Mouse (Mus musculus) midbrain, embryonic 16.5 days (tissue): Measurements from ENCODE around the gene Gps1. TPM values are rescaled to one million over a fixed set of nuclear protein-coding genes. Genes with fewer than 3 reads are reported as not detected.

Experiments used
- ATAC-seq: fragments of 200-750 bp; cut with Nextera tagmentation; 2 replicates; pipeline ENCODE4 v1.8.0; 2017; ENCODE audit warnings: moderate TSS enrichment
- H3K27ac ChIP-seq: fragments of 300-500 bp; sonication (generic); 2 replicates; pipeline ENCODE4 v1.5.1; 2014; ENCODE audit warnings: mild to moderate bottlenecking, low read length, mixed read lengths
- H3K27me3 ChIP-seq: fragments of 300-500 bp; sonication (generic); 2 replicates; pipeline ENCODE4 v1.6.1; 2014; ENCODE audit warnings: low read depth, low read length, mixed read lengths; ENCODE audit not compliant: control insufficient read depth, insufficient read depth
- H3K36me3 ChIP-seq: fragments of 300-500 bp; sonication (generic); 2 replicates; pipeline ENCODE4 v1.6.1; 2014; ENCODE audit warnings: mild to moderate bottlenecking, low read length, moderate library complexity, mixed read lengths; ENCODE audit not compliant: control insufficient read depth, insufficient read depth
- H3K4me1 ChIP-seq: fragments of 300-500 bp; sonication (generic); 2 replicates; pipeline ENCODE4 v1.6.1; 2014; ENCODE audit warnings: mild to moderate bottlenecking, low read length, mixed read lengths; ENCODE audit not compliant: control insufficient read depth, insufficient read depth
- H3K4me2 ChIP-seq: fragments of 300-500 bp; sonication (generic); 2 replicates; pipeline ENCODE4 v1.6.1; 2014; ENCODE audit warnings: mild to moderate bottlenecking, low read length, mixed read lengths
- H3K4me3 ChIP-seq: fragments of 300-500 bp; sonication (generic); 2 replicates; pipeline ENCODE4 v1.5.1; 2014; ENCODE audit warnings: low read depth, mild to moderate bottlenecking, low read length, moderate library complexity, mixed read lengths
- H3K9ac ChIP-seq: fragments of 300-500 bp; sonication (generic); 2 replicates; pipeline ENCODE4 v1.6.1; 2014; ENCODE audit warnings: low read depth, low read length, mixed read lengths
- H3K9me3 ChIP-seq: fragments of 300-500 bp; sonication (generic); replicated peaks from 2 replicates; pipeline ENCODE4 v1.6.1; 2014; ENCODE audit warnings: mild to moderate bottlenecking, low read length, mixed read lengths; ENCODE audit not compliant: control insufficient read depth, poor library complexity, severe bottlenecking
- WGBS: fragments of 180-500 bp; shearing (Covaris S2); extraction: QIAGEN DNeasy Blood & Tissue Kit; methylation state at CpG from one replicate; pipeline ENCODE4 v1.1.7; 2014; 5-methylcytosine and 5-hydroxymethylcytosine counted together
- polyA plus RNA-seq: library from polyadenylated mRNA; unstranded; fragments of >200 nt; fragmentation: Nextera tagmentation; extraction: Ambion mirVana; gene quantifications from 2 replicates; pipeline ENCODE4 v1.2.1, GENCODE M21; 2015

The Gps1 gene
- 270 and 288 TPM in 2 replicates for polyA plus RNA-seq

- H3K4me3 ChIP-seq, result peak within 1 kb of the TSS; percentile 66
- H3K36me3 ChIP-seq, result peaks cover 28% of the 10 kb centered on the region
- WGBS, result under 1% methylated on average over 90 of the region's 107 CpGs
- H3K27ac ChIP-seq, result peak within 1 kb of the TSS; percentile 70
- peak; percentile 91 for ATAC-seq
- peak within 1 kb of the TSS; percentile 96 for H3K9ac ChIP-seq
- H3K4me1 ChIP-seq, result peaks cover 19% of the 10 kb centered on the region
- H3K4me2 ChIP-seq, result peak within 1 kb of the TSS; percentile 92
- H3K9me3 ChIP-seq, result no peaks in the 10 kb centered on the region
- no peaks in the 10 kb centered on the region for H3K27me3 ChIP-seq
Measured at GRCm38 (mm10) chr11:120784064-120784791, at the start of gene Gps1, which contains the start of gene Rfng. Gene Gps1, plus strand, starts transcription at chr11:120784272. Gene Rfng, minus strand, starts transcription at chr11:120784207.

GRCm38 (mm10) chr11:120736424-120736823, 47.6 kb upstream of the Gps1 start:
- H3K27ac ChIP-seq, result no peak overlapping the region
- no peaks in the 10 kb centered on the region for H3K36me3 ChIP-seq
- H3K27me3 ChIP-seq, result no peaks in the 10 kb centered on the region
- ATAC-seq, result no peak
- H3K4me1 ChIP-seq, result no peaks in the 10 kb centered on the region
- 75% methylated on average over 6 of the region's 6 CpGs for WGBS
- no peak overlapping the region for H3K9ac ChIP-seq
- H3K4me2 ChIP-seq, result no peak overlapping the region
- no peak overlapping the region for H3K4me3 ChIP-seq
- H3K9me3 ChIP-seq, result no peaks in the 10 kb centered on the region

- ATAC-seq, result no peak
- Histone ChIP-seq H3K4me3 (no peak overlapping the region), H3K27me3 (no peaks in the 10 kb centered on the region), H3K36me3 (no peaks in the 10 kb centered on the region), H3K27ac (no peak overlapping the region), H3K4me1 (no peaks in the 10 kb centered on the region), H3K9me3 (no peaks in the 10 kb centered on the region), H3K4me2 (no peak overlapping the region), H3K9ac (no peak overlapping the region)
- WGBS, result 90% methylated on average over 5 of the region's 5 CpGs
Measured at GRCm38 (mm10) chr11:120740981-120741380, 43.1 kb upstream of the Gps1 start.

GRCm38 (mm10) chr11:120744121-120744701, 39.9 kb upstream of the Gps1 start:
- no peaks in the 10 kb centered on the region for H3K9me3 ChIP-seq
- no peak for ATAC-seq
- H3K4me3 ChIP-seq, result no peak overlapping the region
- whole genome bisulfite sequencing, result 79% methylated on average over 7 of the region's 7 CpGs
- H3K4me1 ChIP-seq, result no peaks in the 10 kb centered on the region
- H3K27me3 ChIP-seq, result no peaks in the 10 kb centered on the region
- H3K4me2 ChIP-seq, result no peak overlapping the region
- H3K27ac ChIP-seq, result no peak overlapping the region
- no peak overlapping the region for H3K9ac ChIP-seq
- no peaks in the 10 kb centered on the region for H3K36me3 ChIP-seq

GRCm38 (mm10) chr11:120747974-120748373, 36.1 kb upstream of the Gps1 start:
- Histone ChIP-seq H3K9me3 (no peaks in the 10 kb centered on the region), H3K27ac (no peak overlapping the region), H3K36me3 (no peaks in the 10 kb centered on the region), H3K4me3 (no peak overlapping the region), H3K4me2 (no peak overlapping the region), H3K9ac (no peak overlapping the region), H3K4me1 (no peaks in the 10 kb centered on the region), H3K27me3 (no peaks in the 10 kb centered on the region)
- ATAC-seq, result no peak
- WGBS, result 80% methylated on average over 4 of the region's 4 CpGs

- 64% methylated on average over 8 of the region's 8 CpGs for WGBS
Measured at GRCm38 (mm10) chr11:120749430-120749829, 34.6 kb upstream of the Gps1 start.

GRCm38 (mm10) chr11:120751606-120752005, 32.5 kb upstream of the Gps1 start:
- no peaks in the 10 kb centered on the region for H3K36me3 ChIP-seq

More at GRCm38 (mm10) chr11:120749430-120749829, 34.6 kb upstream of the Gps1 start:
- ATAC-seq, result no peak
- H3K4me2 ChIP-seq, result no peak overlapping the region
- H3K27ac ChIP-seq, result no peak overlapping the region
- no peak overlapping the region for H3K9ac ChIP-seq
- H3K4me1 ChIP-seq, result no peaks in the 10 kb centered on the region
- H3K4me3 ChIP-seq, result no peak overlapping the region
- no peaks in the 10 kb centered on the region for H3K27me3 ChIP-seq
- H3K9me3 ChIP-seq, result no peaks in the 10 kb centered on the region
- H3K36me3 ChIP-seq, result no peaks in the 10 kb centered on the region

GRCm38 (mm10) chr11:120760236-120760635, 23.8 kb upstream of the Gps1 start:
- 88% methylated on average over 9 of the region's 9 CpGs for WGBS
- Histone ChIP-seq H3K27ac (no peak overlapping the region), H3K9ac (no peak overlapping the region)

More at GRCm38 (mm10) chr11:120751606-120752005, 32.5 kb upstream of the Gps1 start:
- no peak overlapping the region for H3K27ac ChIP-seq
- no peak overlapping the region for H3K9ac ChIP-seq
- 66% methylated on average over 4 of the region's 4 CpGs for WGBS
- no peak overlapping the region for H3K4me3 ChIP-seq
- H3K4me2 ChIP-seq, result no peak overlapping the region
- H3K9me3 ChIP-seq, result no peaks in the 10 kb centered on the region
- no peak for ATAC-seq
- H3K4me1 ChIP-seq, result no peaks in the 10 kb centered on the region
- H3K27me3 ChIP-seq, result no peaks in the 10 kb centered on the region

More at GRCm38 (mm10) chr11:120760236-120760635, 23.8 kb upstream of the Gps1 start:
- H3K4me1 ChIP-seq, result no peaks in the 10 kb centered on the region
- no peak overlapping the region for H3K4me2 ChIP-seq
- no peak for ATAC-seq
- peaks cover 4% of the 10 kb centered on the region; the same call in 1 of the 2 replicates for H3K9me3 ChIP-seq
- H3K36me3 ChIP-seq, result no peaks in the 10 kb centered on the region
- peaks cover 3% of the 10 kb centered on the region for H3K27me3 ChIP-seq
- no peak overlapping the region for H3K4me3 ChIP-seq
